Comparison of ENCODE assay signal across 16 mouse cellular contexts in genomic region chr13:67791921-67792455, GRCm38 (mm10). TPM values are rescaled to one million over a fixed set of nuclear protein-coding genes. Genes with fewer than 3 reads are reported as not detected.
"Had no signal": no experiment of that assay in that cellular context is flagged by ENCODE, and none has a peak within 500 bp of the region (broad histone marks: within the 10 kb centered on the region; RNA-seq: fewer than 3 reads in every experiment).

No protein-coding gene starts in this region.

- H3K27ac ChIP-seq: lung, embryonic 15.5 days; macrophage; midbrain, embryonic 13.5 days; midbrain, embryonic 15.5 days; neural tube, embryonic 12.5 days had no signal

- H3K27me3 ChIP-seq: lung, embryonic 15.5 days; megakaryocyte, embryonic 14.5 days; midbrain, embryonic 13.5 days; midbrain, embryonic 15.5 days; neural tube, embryonic 12.5 days had no signal

- DNase-seq: lung, adult 2 months; lung, postnatal 14 days; lung, postnatal 36 days; right cerebral cortex, postnatal 14 days; thymus, adult 18-20 months; thymus, postnatal 14 days; thymus, postnatal 36 days had no signal

- H3K9me3 ChIP-seq: lung, embryonic 15.5 days; midbrain, embryonic 15.5 days; neural tube, embryonic 12.5 days had no signal

- ATAC-seq: lung, postnatal 0 days; midbrain, embryonic 13.5 days; midbrain, embryonic 15.5 days had no signal

- H3K4me2 ChIP-seq: lung, embryonic 15.5 days; midbrain, embryonic 11.5 days; midbrain, embryonic 13.5 days; midbrain, embryonic 15.5 days; neural tube, embryonic 12.5 days had no signal

- H3K4me3 ChIP-seq: lung, embryonic 15.5 days; megakaryocyte, embryonic 14.5 days; midbrain, embryonic 13.5 days; midbrain, embryonic 15.5 days; neural tube, embryonic 12.5 days had no signal

- H3K9ac ChIP-seq: lung, embryonic 15.5 days; midbrain, embryonic 13.5 days; midbrain, embryonic 15.5 days; neural tube, embryonic 12.5 days had no signal

- H3K36me3 ChIP-seq: lung, embryonic 15.5 days; midbrain, embryonic 15.5 days had no signal

- H3K4me1 ChIP-seq: lung, embryonic 15.5 days; megakaryocyte, embryonic 14.5 days; midbrain, embryonic 13.5 days; midbrain, embryonic 15.5 days; neural tube, embryonic 12.5 days had no signal

RNA-seq across cellular contexts. Expression of gene Zfp493, which starts 12.5 kb away (rescaled TPM):
- total RNA-seq: monocyte, adult 5-6 weeks had no signal

RNA-seq across cellular contexts. Expression of gene Gm10037, which starts 38.9 kb away (rescaled TPM):
- total RNA-seq: monocyte, adult 5-6 weeks had no signal
